Mouse (Mus musculus) ES-E14 (cell line): ENCODE results near the gene Abr.

Experiments used
- HCFC1 ChIP-seq: IDR thresholded peaks from 2 replicates; pipeline ENCODE4 v1.6.1; 2012; ENCODE audit warnings: low read length, inconsistent platforms, borderline replicate concordance; ENCODE audit not compliant: insufficient read depth
- MAFK ChIP-seq: IDR thresholded peaks from 2 replicates; pipeline ENCODE4 v1.6.1; 2014; ENCODE audit warnings: mild to moderate bottlenecking, low read depth, low read length, inconsistent platforms; ENCODE audit not compliant: insufficient read depth
- ZC3H11A ChIP-seq: IDR thresholded peaks from 2 replicates; pipeline ENCODE4 v1.6.1; 2012; ENCODE audit warnings: low read depth, mild to moderate bottlenecking, inconsistent platforms, low read length, borderline replicate concordance
- ZNF384 ChIP-seq: IDR thresholded peaks from 2 replicates; pipeline ENCODE4 v1.6.1; 2012; ENCODE audit warnings: low read depth, low read length, inconsistent platforms

DNA sequence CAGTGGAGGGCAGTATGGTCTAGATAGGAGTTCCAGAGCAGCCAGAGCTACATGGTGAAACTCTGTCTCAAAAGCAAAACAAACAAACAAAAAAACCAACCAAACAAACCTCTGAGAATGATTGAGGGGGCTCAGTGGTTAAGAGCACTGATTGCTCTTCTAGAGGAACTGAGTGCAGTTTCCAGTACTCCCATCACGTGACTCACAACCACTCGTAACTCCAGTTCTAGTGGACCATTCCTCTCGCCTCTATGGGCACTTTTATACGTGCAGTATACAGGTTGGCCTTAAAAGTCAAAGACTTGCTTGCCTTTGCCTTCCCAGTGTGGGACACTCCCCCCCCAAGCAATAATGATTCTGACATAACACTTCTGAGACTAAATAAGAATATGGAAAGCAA, 217.0 kb downstream of the Abr start:
- TF ChIP-seq MAFK, result no peak
- no peak for TF ChIP-seq HCFC1
- TF ChIP-seq ZNF384, result no peak
- TF ChIP-seq ZC3H11A, result no peak
